Comparison of ENCODE assay signal across 13 mouse cellular contexts in the genomic region with DNA sequence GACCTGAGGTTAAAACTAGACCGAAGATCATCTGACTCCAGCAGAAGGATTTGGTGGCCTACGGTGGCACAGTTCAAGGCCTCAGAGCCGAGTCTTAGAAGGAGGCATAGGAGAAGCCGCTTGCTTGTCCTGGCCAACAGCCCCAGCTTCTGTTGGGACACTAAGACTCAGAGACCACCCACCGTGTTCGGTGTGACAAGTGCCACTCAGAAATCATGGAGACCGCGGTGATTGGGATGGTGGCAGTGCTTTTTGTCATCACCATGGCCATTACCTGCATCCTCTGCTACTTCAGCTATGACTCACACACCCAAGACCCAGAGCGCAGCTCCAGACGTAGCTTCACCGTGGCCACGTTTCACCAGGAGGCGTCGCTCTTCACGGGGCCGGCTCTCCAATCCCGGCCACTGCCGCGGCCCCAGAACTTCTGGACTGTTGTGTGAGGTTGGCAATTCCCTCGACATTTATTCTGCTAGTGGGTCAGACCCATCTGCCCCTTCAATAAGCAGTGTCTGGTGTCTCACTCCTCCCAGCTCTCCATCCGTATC. TPM values are rescaled to one million over a fixed set of nuclear protein-coding genes. Genes with fewer than 3 reads are reported as not detected.
DNase-seq lines count a peak whose midpoint lies in the region; ATAC-seq and TF ChIP-seq lines count a peak whose summit lies in the region.
"Had no signal": no experiment of that assay in that cellular context is flagged by ENCODE, and none has a peak within 500 bp of the region (broad histone marks: within the 10 kb centered on the region; RNA-seq: fewer than 3 reads in every experiment).

No protein-coding gene starts in this region.

- no peak overlapping the region for H3K4me2 ChIP-seq in limb, embryonic 12.5 days

- no peak overlapping the region for H3K9ac ChIP-seq in limb, embryonic 12.5 days (replicated peaks)

- peaks cover 22% of the 10 kb centered on the region for H3K4me1 ChIP-seq in limb, embryonic 12.5 days (replicated peaks)
- peaks cover 31% of the 10 kb centered on the region for H3K4me1 ChIP-seq in limb, embryonic 10.5 days
- H3K4me1 ChIP-seq in embryonic fibroblast, embryonic 13.5 days (ENCODE audit: control insufficient read depth, insufficient read depth, low read length), result peaks cover 16% of the 10 kb centered on the region; the same call in 1 of the 2 replicates
- peaks cover 20% of the 10 kb centered on the region; the same call in 1 of the 2 replicates for H3K4me1 ChIP-seq in small intestine, adult 2 months (ENCODE audit: control insufficient read depth, insufficient read depth, insufficient read length, low read length)

- TF ChIP-seq CTCF in embryonic fibroblast, embryonic 13.5 days (IDR thresholded peaks at IDR 0.05; ENCODE audit: borderline replicate concordance, insufficient read depth, low read length), result peak; percentile 3; the same call in 1 of the 2 replicates
- no peak for TF ChIP-seq CTCF in small intestine, adult 2 months (IDR thresholded peaks at IDR 0.05; ENCODE audit: extremely low read depth, insufficient read length, insufficient replicate concordance, low read depth, low read length)

- no peak for TF ChIP-seq POLR2A in embryonic fibroblast, embryonic 13.5 days (IDR thresholded peaks at IDR 0.05; ENCODE audit: low read depth, low read length)
- no peak for TF ChIP-seq POLR2A in small intestine, adult 2 months (IDR thresholded peaks at IDR 0.05; ENCODE audit: low read depth, low read length)

- H3K4me3 ChIP-seq in limb, embryonic 12.5 days (replicated peaks), result no peak overlapping the region
- no peak overlapping the region for H3K4me3 ChIP-seq in limb, embryonic 10.5 days
- H3K4me3 ChIP-seq in embryonic fibroblast, embryonic 13.5 days (ENCODE audit: insufficient read depth, low read length), result no peak overlapping the region
- H3K4me3 ChIP-seq in small intestine, adult 2 months (ENCODE audit: low read depth, low read length), result peak overlapping the region; percentile 24; the same call in 1 of the 2 replicates
- H3K4me3 ChIP-seq: megakaryocyte, embryonic 14.5 days had no signal

- ATAC-seq in limb, embryonic 12.5 days (ENCODE audit: insufficient number of reproducible peaks, insufficient read depth, low FRiP score, low TSS enrichment, low read depth), result no peak
- ATAC-seq in frontal cortex, adult (ENCODE audit: low TSS enrichment), result no peak

- H3K27me3 ChIP-seq in limb, embryonic 12.5 days, result no peaks in the 10 kb centered on the region
- H3K27me3 ChIP-seq in limb, embryonic 10.5 days (ENCODE audit: low read depth, poor library complexity, severe bottlenecking), result 0 out of 2 replicates have a peak, but pooled peaks cover 10% of the 10 kb centered on the region
- H3K27me3 ChIP-seq in small intestine, adult 2 months (ENCODE audit: control insufficient read depth, insufficient read depth, low read length), result no peaks in the 10 kb centered on the region

- intact Hi-C loops in heart, postnatal 14 days (cut with DNase I), result no loop called here
- intact Hi-C loops in gastrocnemius, postnatal 14 days (cut with DNase I; ENCODE audit: low total_unique reads), result no loop called here

- no peaks in the 10 kb centered on the region for H3K9me3 ChIP-seq in limb, embryonic 12.5 days
- H3K9me3 ChIP-seq in limb, embryonic 10.5 days (replicated peaks), result no peaks in the 10 kb centered on the region

- no peak for DNase-seq in limb, embryonic 10.5 days (ENCODE audit: low spot score)
- peak; percentile 46 to 53 for DNase-seq in heart, postnatal 14 days
- no peak for DNase-seq in gastrocnemius, postnatal 14 days
- DNase-seq: gastrocnemius, postnatal 10 days; right cerebral cortex, postnatal 4 days; thymus, postnatal 14 days had no signal

- peak overlapping the region; percentile 59 for H3K27ac ChIP-seq in limb, embryonic 12.5 days
- no peak overlapping the region for H3K27ac ChIP-seq in limb, embryonic 10.5 days
- H3K27ac ChIP-seq in embryonic fibroblast, embryonic 13.5 days (ENCODE audit: insufficient read depth, low read length), result no peak overlapping the region
- peak overlapping the region; percentile 91 for H3K27ac ChIP-seq in small intestine, adult 2 months (ENCODE audit: insufficient read depth, low read depth, low read length)

- 67% methylated on average over 21 of the region's 21 CpGs for WGBS in limb, embryonic 12.5 days
- 65% methylated on average over 21 of the region's 21 CpGs for WGBS in limb, embryonic 10.5 days
- WGBS in small intestine, adult 2 months, result 57% methylated on average over 21 of the region's 21 CpGs

- H3K36me3 ChIP-seq in limb, embryonic 12.5 days, result no peaks in the 10 kb centered on the region
- no peaks in the 10 kb centered on the region for H3K36me3 ChIP-seq in limb, embryonic 10.5 days
- no peaks in the 10 kb centered on the region for H3K36me3 ChIP-seq in small intestine, adult 2 months (ENCODE audit: control insufficient read depth, insufficient read depth, low read length)

RNA-seq across cellular contexts. Expression of a gene that starts 1.0 kb away (rescaled TPM):
- polyA plus RNA-seq in limb, embryonic 12.5 days (2016; fragmentation: Nextera tagmentation; extraction: Ambion mirVana), result 0.20 and 0.28 TPM in 2 replicates
- polyA plus RNA-seq in limb, embryonic 10.5 days (2016; fragmentation: Nextera tagmentation; extraction: Ambion mirVana), result 0.05 and 0.10 TPM in 2 replicates
- not detected in 2 replicates for polyA plus RNA-seq in embryonic fibroblast, embryonic 13.5 days (2011; ENCODE audit: insufficient read length, low read depth, missing spikeins)
- 1 to 10 TPM; 5.0 to 6.1 TPM for total RNA-seq in heart, postnatal 14 days (2021)
- 0.28 and 1.1 TPM in 2 replicates for polyA plus RNA-seq in small intestine, adult 2 months (2012; rRNA removed)
- total RNA-seq in gastrocnemius, postnatal 14 days (2021), result 1 to 10 TPM; 1.1 to 2.2 TPM
- polyA plus RNA-seq: forebrain, embryonic 11.5 days had no signal

RNA-seq across cellular contexts. Expression of a gene that starts 3.8 kb away (rescaled TPM):
- polyA plus RNA-seq in limb, embryonic 12.5 days (2016; fragmentation: Nextera tagmentation; extraction: Ambion mirVana), result 0.38 and 0.72 TPM in 2 replicates
- 0.35 and 0.40 TPM in 2 replicates for polyA plus RNA-seq in limb, embryonic 10.5 days (2016; fragmentation: Nextera tagmentation; extraction: Ambion mirVana)
- 0.33 and 0.35 TPM in 2 replicates for polyA plus RNA-seq in embryonic fibroblast, embryonic 13.5 days (2011; ENCODE audit: insufficient read length, low read depth, missing spikeins)
- 1 to 10 TPM; 4.7 to 5.1 TPM for total RNA-seq in heart, postnatal 14 days (2021)
- 1.0 and 2.0 TPM in 2 replicates for polyA plus RNA-seq in small intestine, adult 2 months (2012; rRNA removed)
- total RNA-seq in gastrocnemius, postnatal 14 days (2021), result 1 to 10 TPM; 1.9 to 2.7 TPM
- polyA plus RNA-seq: forebrain, embryonic 11.5 days had no signal

RNA-seq across cellular contexts. Expression of a gene that starts 20.8 kb away (rescaled TPM):
- polyA plus RNA-seq in limb, embryonic 12.5 days (2016; fragmentation: Nextera tagmentation; extraction: Ambion mirVana), result not detected in 2 replicates
- not detected in 2 replicates for polyA plus RNA-seq in limb, embryonic 10.5 days (2016; fragmentation: Nextera tagmentation; extraction: Ambion mirVana)
- not detected in 2 replicates for polyA plus RNA-seq in embryonic fibroblast, embryonic 13.5 days (2011; ENCODE audit: insufficient read length, low read depth, missing spikeins)
- total RNA-seq in heart, postnatal 14 days (2021), result not detected
- polyA plus RNA-seq in small intestine, adult 2 months (2012; rRNA removed), result not detected in 2 replicates
- not detected for total RNA-seq in gastrocnemius, postnatal 14 days (2021)
- total RNA-seq: gastrocnemius, postnatal 10 days; left cerebral cortex, postnatal 25 days had no signal
- polyA plus RNA-seq: forebrain, embryonic 11.5 days had no signal

RNA-seq across cellular contexts. Expression of a gene that starts 30.2 kb away (rescaled TPM):
- polyA plus RNA-seq in limb, embryonic 12.5 days (2016; fragmentation: Nextera tagmentation; extraction: Ambion mirVana), result 0.08 TPM in 1 of 2 replicates, not detected in the other
- not detected in 2 replicates for polyA plus RNA-seq in limb, embryonic 10.5 days (2016; fragmentation: Nextera tagmentation; extraction: Ambion mirVana)
- polyA plus RNA-seq in embryonic fibroblast, embryonic 13.5 days (2011; ENCODE audit: insufficient read length, low read depth, missing spikeins), result not detected in 2 replicates
- not detected for total RNA-seq in heart, postnatal 14 days (2021)
- not detected in 2 replicates for polyA plus RNA-seq in small intestine, adult 2 months (2012; rRNA removed)
- total RNA-seq in gastrocnemius, postnatal 14 days (2021), result not detected
- total RNA-seq: gastrocnemius, postnatal 10 days; left cerebral cortex, postnatal 25 days had no signal
- polyA plus RNA-seq: forebrain, embryonic 11.5 days had no signal

RNA-seq across cellular contexts. Expression of a gene that starts 40.0 kb away (rescaled TPM):
- not detected in 2 replicates for polyA plus RNA-seq in limb, embryonic 12.5 days (2016; fragmentation: Nextera tagmentation; extraction: Ambion mirVana)
- polyA plus RNA-seq in limb, embryonic 10.5 days (2016; fragmentation: Nextera tagmentation; extraction: Ambion mirVana), result not detected in 2 replicates
- not detected in 2 replicates for polyA plus RNA-seq in embryonic fibroblast, embryonic 13.5 days (2011; ENCODE audit: insufficient read length, low read depth, missing spikeins)
- total RNA-seq in heart, postnatal 14 days (2021), result not detected
- polyA plus RNA-seq in small intestine, adult 2 months (2012; rRNA removed), result not detected in 2 replicates
- total RNA-seq in gastrocnemius, postnatal 14 days (2021), result not detected
- total RNA-seq: gastrocnemius, postnatal 10 days; left cerebral cortex, postnatal 25 days had no signal
- polyA plus RNA-seq: forebrain, embryonic 11.5 days had no signal

Comparison
In these comparisons a context has a peak if more than half of its experiments do, and no peak if none do; other contexts are left out.
1. H3K27ac ChIP-seq: peak in limb, embryonic 12.5 days (single experiment) and small intestine, adult 2 months (single experiment); none in limb, embryonic 10.5 days (single experiment) and embryonic fibroblast, embryonic 13.5 days (single experiment).
2. DNase-seq: peak in heart, postnatal 14 days (2 of 2); none in limb, embryonic 10.5 days (single experiment) and gastrocnemius, postnatal 14 days (single experiment).